Mouse (Mus musculus): Measurements from ENCODE around the gene Gm10130. TPM values are rescaled to one million over a fixed set of nuclear protein-coding genes. Genes with fewer than 3 reads are reported as not detected.
A peak's percentile ranks its signal among the peaks of the same experiment; 100 is the strongest.
"Not testable (repeated sequence)": the region's sequence is repeated elsewhere in the genome, so short reads cannot be mapped to it uniquely, and the experiment has no call there.

Gene Gm10130
- polyA plus RNA-seq (2015; fragmentation: Nextera tagmentation; extraction: Ambion mirVana): 2.2 and 2.9 TPM in 2 replicates

DNA sequence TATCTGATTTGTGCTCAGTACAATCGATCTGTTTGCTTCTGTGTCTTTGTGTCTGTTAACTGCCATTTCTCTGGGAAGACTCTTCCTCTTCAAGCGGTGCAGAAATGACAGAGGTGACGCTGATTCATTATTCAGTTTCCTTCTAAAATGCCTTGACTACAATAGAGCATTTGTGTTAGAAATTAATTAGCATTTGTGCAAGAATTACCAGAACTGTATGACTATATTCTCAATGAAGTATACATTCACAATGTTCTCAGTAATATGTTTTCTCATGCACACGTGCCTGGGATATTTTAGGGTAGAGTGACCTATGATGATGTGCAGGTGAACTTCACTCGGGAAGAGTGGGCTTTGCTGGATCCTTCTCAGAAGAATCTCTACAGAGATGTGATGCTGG is at the start of gene Gm10130:
Gm10130 (plus strand) TSS at position 301 of the 400 bp plus-strand sequence.
- H3K36me3 ChIP-seq: peaks cover 39% of the 10 kb centered on the region
- ATAC-seq (ENCODE audit: insufficient number of reproducible peaks, low FRiP score, low TSS enrichment, low read depth): no peak
- H3K4me3 ChIP-seq (replicated peaks): no peak within 1 kb of the TSS
- no peaks in the 10 kb centered on the region for H3K27me3 ChIP-seq
- H3K9me3 ChIP-seq (replicated peaks): peaks cover 27% of the 10 kb centered on the region
- H3K4me1 ChIP-seq: no peaks in the 10 kb centered on the region
- WGBS: 92% methylated on average over 5 of the region's 5 CpGs
- H3K4me2 ChIP-seq (replicated peaks): no peak within 1 kb of the TSS
- no peak within 1 kb of the TSS for H3K9ac ChIP-seq
- H3K27ac ChIP-seq (replicated peaks): no peak within 1 kb of the TSS

DNA sequence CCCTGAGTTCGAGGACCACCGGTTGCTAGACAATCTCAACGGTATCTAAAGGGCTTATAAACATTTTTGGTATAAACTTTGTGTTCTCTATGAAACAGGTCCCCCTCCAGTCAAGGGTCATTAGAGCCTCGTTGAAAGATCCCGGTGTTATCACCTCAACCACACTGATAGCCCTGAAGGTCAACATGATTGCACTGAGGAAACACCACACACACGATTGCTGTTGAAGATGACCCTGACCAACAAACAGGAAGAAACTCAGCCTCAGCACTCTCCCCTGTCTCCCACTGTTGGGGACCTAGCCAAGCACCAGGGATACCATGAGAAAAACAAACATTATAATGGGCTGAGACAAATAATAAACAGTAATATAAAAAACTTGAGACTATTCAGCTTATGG is 29.8 kb upstream of the Gm10130 start:
- 88% methylated on average over 6 of the region's 6 CpGs for WGBS
- ATAC-seq (ENCODE audit: insufficient number of reproducible peaks, low FRiP score, low TSS enrichment, low read depth): no peak
- no peak overlapping the region for H3K4me2 ChIP-seq (replicated peaks)
- H3K9ac ChIP-seq: no peak overlapping the region
- no peaks in the 10 kb centered on the region for H3K4me1 ChIP-seq
- no peaks in the 10 kb centered on the region for H3K36me3 ChIP-seq
- H3K27ac ChIP-seq (replicated peaks): no peak overlapping the region
- no peaks in the 10 kb centered on the region for H3K9me3 ChIP-seq (replicated peaks)
- H3K27me3 ChIP-seq: no peaks in the 10 kb centered on the region
- no peak overlapping the region for H3K4me3 ChIP-seq (replicated peaks)

DNA sequence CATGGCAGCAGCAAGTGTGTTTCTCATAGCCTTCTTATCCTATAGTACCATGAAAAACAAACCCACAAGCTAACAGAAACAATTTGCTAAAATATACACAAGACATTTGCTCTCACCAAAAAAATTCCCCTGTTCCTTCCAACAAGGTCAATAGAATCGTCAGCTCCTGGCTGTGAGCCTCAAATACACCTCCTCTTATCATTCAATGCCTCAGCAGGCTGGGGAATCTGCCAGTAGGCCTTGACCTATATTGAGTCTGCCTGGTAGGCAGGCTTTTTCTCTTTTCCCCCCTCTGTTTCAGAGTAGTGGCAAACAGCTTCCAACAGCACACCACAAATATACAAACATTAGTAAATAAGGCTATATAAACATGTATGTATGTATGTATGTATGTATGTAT is 24.4 kb upstream of the Gm10130 start:
- ATAC-seq (ENCODE audit: insufficient number of reproducible peaks, low FRiP score, low TSS enrichment, low read depth): no peak
- Histone ChIP-seq H3K9ac (no peak overlapping the region), H3K9me3 (replicated peaks) (no peaks in the 10 kb centered on the region), H3K4me3 (replicated peaks) (no peak overlapping the region), H3K4me1 (no peaks in the 10 kb centered on the region), H3K27ac (replicated peaks) (no peak overlapping the region), H3K27me3 (no peaks in the 10 kb centered on the region), H3K36me3 (no peaks in the 10 kb centered on the region), H3K4me2 (replicated peaks) (no peak overlapping the region)
- WGBS: 50% methylated on average over 1 of the region's 1 CpGs

DNA sequence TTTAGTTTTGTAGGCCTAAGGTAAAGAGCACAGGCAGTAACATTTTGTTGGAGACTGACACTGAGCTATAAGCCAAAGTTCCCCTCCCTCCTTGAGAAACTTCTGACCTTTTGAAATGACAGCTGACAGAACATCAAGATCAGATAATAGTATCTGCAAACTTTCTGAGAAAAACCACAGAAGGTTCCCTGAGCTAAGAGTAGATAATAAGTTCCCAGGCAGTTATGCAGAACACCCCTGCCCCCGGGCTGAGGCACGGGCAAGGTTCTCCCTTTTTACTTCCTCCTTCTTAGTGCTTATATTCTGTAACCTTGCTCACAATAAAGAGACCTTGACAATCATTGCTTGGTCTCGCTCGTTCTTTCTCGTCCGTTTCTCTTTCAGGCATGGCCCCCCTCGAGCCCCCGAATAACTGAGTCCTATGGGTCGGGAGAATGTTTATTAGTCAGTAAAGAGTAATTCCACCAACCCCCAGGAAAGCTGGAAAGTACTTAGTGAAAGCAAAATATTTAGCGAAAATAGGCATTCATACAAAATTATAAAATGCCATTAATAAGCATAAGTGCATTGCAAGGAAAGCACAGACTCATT is 16.2 kb upstream of the Gm10130 start:
- H3K27ac ChIP-seq (replicated peaks): no peak overlapping the region
- no peak overlapping the region for H3K9ac ChIP-seq
- H3K4me3 ChIP-seq (replicated peaks): no peak overlapping the region
- H3K36me3 ChIP-seq: no peaks in the 10 kb centered on the region
- H3K4me1 ChIP-seq: no peaks in the 10 kb centered on the region
- no peak for ATAC-seq (ENCODE audit: insufficient number of reproducible peaks, low FRiP score, low TSS enrichment, low read depth)
- WGBS: 85% methylated on average over 10 of the region's 10 CpGs
- H3K9me3 ChIP-seq (replicated peaks): no peaks in the 10 kb centered on the region
- no peak overlapping the region for H3K4me2 ChIP-seq (replicated peaks)
- no peaks in the 10 kb centered on the region for H3K27me3 ChIP-seq

DNA sequence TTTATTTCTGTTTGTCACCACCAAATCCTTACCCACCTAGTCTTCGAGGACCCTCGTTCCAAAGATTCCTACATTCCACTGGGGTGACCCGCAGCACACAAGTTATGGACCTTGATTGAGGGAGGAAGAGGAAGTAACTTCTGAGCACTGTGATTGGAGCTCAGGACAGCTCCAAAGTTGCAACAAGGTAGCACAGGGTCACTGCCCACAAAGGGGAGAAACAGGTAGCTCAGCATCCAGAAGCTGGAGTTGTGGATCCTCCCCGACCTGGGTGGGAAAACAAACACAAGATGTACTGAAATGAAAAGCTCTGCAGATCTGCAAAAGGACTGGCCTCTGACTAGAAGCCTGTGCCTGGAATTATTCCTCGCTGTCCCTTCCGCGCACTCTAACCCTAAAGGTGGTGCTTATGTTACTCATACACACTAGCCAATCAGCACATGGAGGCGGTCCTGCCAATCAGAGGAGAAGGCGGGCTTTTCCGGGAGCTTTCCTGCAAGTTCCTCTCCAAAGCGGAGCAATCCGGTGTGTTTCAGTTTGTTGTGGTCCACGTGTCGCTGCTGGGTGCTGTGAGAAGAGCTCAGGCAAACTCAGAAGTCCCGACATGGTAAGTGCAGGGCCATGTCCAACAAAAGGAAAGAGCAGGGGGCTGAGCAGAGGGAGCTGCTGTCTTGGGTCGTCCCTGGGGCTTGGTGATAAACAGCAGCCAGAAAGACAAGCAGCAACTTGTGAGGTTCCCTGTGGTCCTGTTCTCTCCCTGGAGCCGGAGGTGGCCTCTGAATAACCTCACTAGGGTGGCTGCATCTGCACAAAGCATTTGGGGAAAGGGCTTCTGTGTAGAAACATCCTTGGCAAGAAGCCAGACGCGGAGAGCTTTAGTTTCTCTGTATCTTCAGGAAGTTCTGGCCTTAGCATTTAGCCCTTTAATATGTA is 12.3 kb upstream of the Gm10130 start:
- not testable (repeated sequence) for H3K27me3 ChIP-seq; H3K9me3 ChIP-seq (replicated peaks); H3K4me1 ChIP-seq
- H3K27ac ChIP-seq (replicated peaks): peak overlapping the region; percentile 68; the same call in 1 of the 2 replicates
- H3K36me3 ChIP-seq: peaks cover 10% of the 10 kb centered on the region
- ATAC-seq (ENCODE audit: insufficient number of reproducible peaks, low FRiP score, low TSS enrichment, low read depth): peak; percentile 94
- H3K4me2 ChIP-seq (replicated peaks): peak overlapping the region; percentile 59
- peak overlapping the region; percentile 54 for H3K9ac ChIP-seq
- H3K4me3 ChIP-seq (replicated peaks): peak overlapping the region; percentile 59
- WGBS: 10% methylated on average over 19 of the region's 19 CpGs

DNA sequence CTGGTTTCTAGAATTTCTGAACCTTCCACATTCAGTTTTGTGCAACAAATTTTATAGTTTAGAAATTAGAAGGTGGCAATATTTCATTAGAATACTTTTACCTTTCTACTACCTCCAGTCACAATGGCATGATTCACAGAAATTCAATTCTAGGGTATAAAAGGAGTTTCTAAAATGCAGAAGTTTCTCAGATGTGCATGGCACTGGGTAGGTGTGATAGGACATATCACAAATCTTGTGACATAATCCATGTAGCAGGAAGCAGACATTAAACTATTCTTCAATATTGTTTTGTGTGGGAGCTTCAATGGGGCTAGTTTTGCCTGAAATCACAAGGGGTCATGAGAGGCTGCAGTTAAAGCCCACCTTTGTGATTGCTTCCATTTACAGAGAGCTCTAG is 7.4 kb upstream of the Gm10130 start:
- H3K4me1 ChIP-seq: no peaks in the 10 kb centered on the region
- H3K27ac ChIP-seq (replicated peaks): no peak overlapping the region
- H3K9me3 ChIP-seq (replicated peaks): peaks cover 32% of the 10 kb centered on the region
- H3K4me3 ChIP-seq (replicated peaks): no peak overlapping the region
- H3K4me2 ChIP-seq (replicated peaks): no peak overlapping the region
- H3K36me3 ChIP-seq: peaks cover 28% of the 10 kb centered on the region
- H3K27me3 ChIP-seq: no peaks in the 10 kb centered on the region
- H3K9ac ChIP-seq: no peak overlapping the region
- ATAC-seq (ENCODE audit: insufficient number of reproducible peaks, low FRiP score, low TSS enrichment, low read depth): no peak

DNA sequence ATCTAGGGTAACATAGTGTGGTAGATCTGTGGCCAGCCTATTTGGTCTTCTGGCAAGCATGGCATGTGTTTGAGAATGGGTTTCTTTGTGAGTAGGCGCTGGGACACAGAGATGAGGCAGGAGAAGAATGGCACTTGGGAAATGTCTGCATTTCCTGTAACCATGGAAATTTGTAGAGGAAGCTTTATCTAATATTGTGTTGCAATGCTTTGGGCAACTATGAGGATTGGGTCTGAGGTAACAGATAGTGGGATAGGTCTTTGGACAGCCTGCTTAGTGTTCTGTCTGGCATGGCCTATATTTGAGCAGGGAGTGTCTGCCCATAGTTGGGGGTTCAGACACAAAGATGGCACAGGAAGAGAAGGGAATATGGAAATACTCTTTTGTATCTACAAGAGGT is 4.5 kb upstream of the Gm10130 start:
- WGBS: 93% methylated on average over 1 of the region's 1 CpGs

DNA sequence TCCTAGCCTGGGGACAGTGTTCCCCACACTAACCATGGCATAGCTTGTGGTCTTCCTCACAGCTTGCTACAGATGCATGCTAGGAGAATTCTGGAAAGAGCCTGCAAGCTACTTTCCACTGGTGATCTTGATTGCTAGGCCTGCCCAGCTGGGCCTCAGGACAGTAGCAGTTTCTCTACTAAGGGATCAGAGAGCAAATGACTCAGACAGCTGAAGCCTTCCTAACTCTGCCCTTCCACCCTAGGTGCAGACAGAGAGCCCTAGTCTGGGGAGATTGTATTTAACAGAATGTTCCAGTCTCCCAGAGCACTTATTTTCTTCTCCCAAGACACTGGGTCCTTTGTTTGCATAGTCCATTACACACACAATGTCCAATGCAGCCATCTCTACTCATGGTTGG is 33.6 kb downstream of the Gm10130 start:
- H3K9me3 ChIP-seq (replicated peaks); H3K4me1 ChIP-seq; H3K27me3 ChIP-seq; H3K4me3 ChIP-seq (replicated peaks); H3K9ac ChIP-seq; H3K36me3 ChIP-seq; H3K4me2 ChIP-seq (replicated peaks); H3K27ac ChIP-seq (replicated peaks); ATAC-seq (ENCODE audit: insufficient number of reproducible peaks, low FRiP score, low TSS enrichment, low read depth): not testable (repeated sequence)

More for the DNA sequence above, 4.5 kb upstream of the Gm10130 start:
- Histone ChIP-seq H3K27ac (replicated peaks) (no peak overlapping the region), H3K9me3 (replicated peaks) (peaks cover 44% of the 10 kb centered on the region), H3K4me1 (no peaks in the 10 kb centered on the region), H3K36me3 (peaks cover 34% of the 10 kb centered on the region), H3K4me3 (replicated peaks) (no peak overlapping the region), H3K4me2 (replicated peaks) (no peak overlapping the region), H3K27me3 (no peaks in the 10 kb centered on the region), H3K9ac (no peak overlapping the region)
- no peak for ATAC-seq (ENCODE audit: insufficient number of reproducible peaks, low FRiP score, low TSS enrichment, low read depth)

DNA sequence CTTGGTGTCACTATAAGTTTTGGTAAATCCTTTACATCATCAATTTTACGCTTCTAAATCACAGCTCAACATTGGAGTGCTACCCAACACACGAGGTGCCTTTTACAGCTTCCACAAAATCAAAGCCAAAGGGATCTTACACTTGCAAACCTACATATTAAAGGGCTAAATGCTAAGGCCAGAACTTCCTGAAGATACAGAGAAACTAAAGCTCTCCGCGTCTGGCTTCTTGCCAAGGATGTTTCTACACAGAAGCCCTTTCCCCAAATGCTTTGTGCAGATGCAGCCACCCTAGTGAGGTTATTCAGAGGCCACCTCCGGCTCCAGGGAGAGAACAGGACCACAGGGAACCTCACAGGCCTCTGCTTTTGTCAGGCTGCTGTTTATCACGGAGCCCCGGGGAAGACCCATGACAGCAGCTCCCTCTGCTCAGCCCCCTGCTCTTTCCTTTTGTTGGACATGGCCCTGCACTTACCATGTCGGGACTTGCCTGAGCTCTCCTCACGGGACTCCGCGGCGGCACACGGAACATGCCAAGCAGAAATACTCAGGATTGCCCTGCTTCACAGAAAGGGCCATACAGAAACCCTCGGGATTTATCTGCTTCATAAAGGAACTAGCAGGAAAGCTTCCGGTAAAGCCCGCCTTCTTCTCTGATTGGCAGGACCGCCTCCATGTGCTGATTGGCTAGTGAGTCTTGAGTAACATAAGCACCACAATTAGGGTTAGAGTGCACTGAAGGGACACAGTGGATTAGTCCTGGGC is 38.8 kb downstream of the Gm10130 start, which contains the start of gene 3300002I08Rik:
3300002I08Rik (minus strand) TSS at position 653 of the 765 bp plus-strand sequence.
- H3K27ac ChIP-seq (replicated peaks): peak within 1 kb of the TSS; percentile 76
- peak within 1 kb of the TSS; percentile 65 for H3K4me3 ChIP-seq (replicated peaks)
- H3K27me3 ChIP-seq; H3K36me3 ChIP-seq; H3K4me1 ChIP-seq; H3K9me3 ChIP-seq (replicated peaks): not testable (repeated sequence)
- peak; percentile 93 for ATAC-seq (ENCODE audit: insufficient number of reproducible peaks, low FRiP score, low TSS enrichment, low read depth)
- peak within 1 kb of the TSS; percentile 74 for H3K9ac ChIP-seq
- WGBS: 6% methylated on average over 17 of the region's 17 CpGs
- H3K4me2 ChIP-seq (replicated peaks): peak within 1 kb of the TSS; percentile 48

DNA sequence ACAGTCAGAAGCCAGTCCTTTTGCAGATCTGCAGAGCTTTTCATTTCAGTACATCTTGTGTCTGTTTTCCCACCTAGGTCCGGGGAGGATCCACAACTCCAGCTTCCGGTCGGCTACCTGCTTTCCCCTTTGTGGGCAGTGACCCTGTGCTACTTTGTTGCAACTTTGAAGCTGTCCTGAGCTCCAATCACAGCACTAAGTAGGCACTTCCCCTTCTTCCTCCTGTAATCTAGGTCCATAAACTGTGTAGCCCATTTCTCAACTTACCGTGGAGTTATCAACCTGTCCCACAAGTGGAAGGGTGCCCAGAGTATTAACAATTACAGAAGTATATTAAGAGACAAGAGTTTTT is 39.4 kb downstream of the Gm10130 start:
- H3K4me1 ChIP-seq: no peaks in the 10 kb centered on the region
- H3K36me3 ChIP-seq: no peaks in the 10 kb centered on the region
- H3K27me3 ChIP-seq: no peaks in the 10 kb centered on the region
- peak overlapping the region; percentile 48 for H3K4me2 ChIP-seq (replicated peaks)
- WGBS: 14% methylated on average over 4 of the region's 4 CpGs
- H3K27ac ChIP-seq (replicated peaks): peak overlapping the region; percentile 76
- ATAC-seq (ENCODE audit: insufficient number of reproducible peaks, low FRiP score, low TSS enrichment, low read depth): peak; percentile 40; the same call in 1 of the 2 replicates
- H3K9ac ChIP-seq: no peak overlapping the region
- H3K9me3 ChIP-seq (replicated peaks): no peaks in the 10 kb centered on the region
- H3K4me3 ChIP-seq (replicated peaks): peak overlapping the region; percentile 65

DNA sequence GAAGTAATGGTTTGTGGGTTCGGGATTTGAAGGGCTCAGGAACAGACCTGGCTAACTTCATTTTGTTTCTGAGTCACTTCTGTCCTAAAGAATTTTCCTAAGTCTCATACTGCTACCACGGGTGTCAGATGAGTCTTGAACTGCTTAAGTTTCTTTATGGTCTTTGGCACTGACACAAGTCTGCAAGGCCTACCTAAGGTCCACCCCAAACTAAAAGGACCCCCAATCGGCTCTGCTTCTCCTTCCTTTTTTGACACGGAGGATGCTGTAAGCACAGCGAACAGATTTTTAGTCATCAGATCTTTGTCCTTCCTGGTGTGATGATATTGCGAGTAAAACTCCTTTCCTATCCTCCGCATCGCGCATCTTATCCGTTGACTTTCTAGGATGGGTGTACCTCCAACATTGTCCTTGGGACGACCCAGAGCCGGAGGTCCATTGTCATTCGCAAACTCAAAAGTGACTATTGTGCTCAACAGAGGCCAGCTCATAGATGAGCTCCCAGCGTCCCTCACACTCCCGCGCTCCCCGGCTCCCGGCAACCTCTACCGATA is 62.1 kb downstream of the Gm10130 start:
- H3K27ac ChIP-seq (replicated peaks); H3K36me3 ChIP-seq; H3K27me3 ChIP-seq; ATAC-seq (ENCODE audit: insufficient number of reproducible peaks, low FRiP score, low TSS enrichment, low read depth); H3K4me3 ChIP-seq (replicated peaks); H3K9ac ChIP-seq; H3K4me2 ChIP-seq (replicated peaks); H3K4me1 ChIP-seq; H3K9me3 ChIP-seq (replicated peaks): not testable (repeated sequence)
- 93% methylated on average over 19 of the region's 19 CpGs for WGBS
